Mouse (Mus musculus) E14TG2a.4 (cell line): ENCODE data around the gene Cldn4.

Experiments used
- CTCF ChIP-seq: conservative IDR thresholded peaks from 2 replicates; pipeline ENCODE4 v1.5.1; 2014; ENCODE audit warnings: low read length
- POU5F1 ChIP-seq: IDR thresholded peaks from 2 replicates; pipeline ENCODE4 v1.6.1; 2014; ENCODE audit warnings: low read length, borderline replicate concordance

- no peak for TF ChIP-seq CTCF
- TF ChIP-seq POU5F1, result no peak
Measured at GRCm38 (mm10) chr5:134945266-134945959, 1.3 kb downstream of the Cldn4 start.
